Mouse (Mus musculus) macrophage (primary cell): ENCODE data around the gene Gnb1l. TPM values are rescaled to one million over a fixed set of nuclear protein-coding genes. Genes with fewer than 3 reads are reported as not detected.

Experiments
- H3K27ac ChIP-seq: fragments of 350-480 bp; formaldehyde crosslinking; 2 replicates; pipeline ENCODE4 v1.9.0; 2021
- H3K36me3 ChIP-seq: fragments of 350-480 bp; formaldehyde crosslinking; 2 replicates; pipeline ENCODE4 v1.9.0; 2021; ENCODE audit errors: inconsistent target
- H3K4me3 ChIP-seq: fragments of 350-480 bp; formaldehyde crosslinking; 2 replicates; pipeline ENCODE4 v1.9.0; 2021; ENCODE audit errors: inconsistent target
- H3K79me2 ChIP-seq: fragments of 350-480 bp; formaldehyde crosslinking; 2 replicates; pipeline ENCODE4 v1.9.0; 2021; ENCODE audit errors: inconsistent target
- WGBS: methylation state at CpG from one replicate; pipeline ENCODE4 v1.1.7; 2026; ENCODE audit warnings: inconsistent platforms; ENCODE audit not compliant: missing documents; 5-methylcytosine and 5-hydroxymethylcytosine counted together
- polyA plus RNA-seq: library from polyadenylated mRNA; stranded (reverse); fragments of 250-400 nt; gene quantifications from 3 replicates; pipeline ENCODE4 v1.2.4, GENCODE M21; 2018; ENCODE audit warnings: inconsistent platforms

Gene Gnb1l
- polyA plus RNA-seq, 1 experiment from 2014 or later: 0.89 TPM

GRCm38 (mm10) chr16:18471381-18471955 lies 27.0 kb upstream of the Gnb1l start:
- 97% methylated on average over 11 of the region's 11 CpGs for WGBS
- peaks cover 36% of the 10 kb centered on the region; the same call in 1 of the 2 replicates for H3K36me3 ChIP-seq
- no peak overlapping the region for H3K4me3 ChIP-seq
- no peak overlapping the region for H3K27ac ChIP-seq
- H3K79me2 ChIP-seq: no peaks in the 10 kb centered on the region

- Histone ChIP-seq H3K27ac (no peak overlapping the region), H3K4me3 (no peak overlapping the region), H3K79me2 (no peaks in the 10 kb centered on the region), H3K36me3 (peaks cover 36% of the 10 kb centered on the region; the same call in 1 of the 2 replicates)
- WGBS: 92% methylated on average over 6 of the region's 6 CpGs
Observed at GRCm38 (mm10) chr16:18471976-18472375, 26.5 kb upstream of the Gnb1l start.

- Histone ChIP-seq H3K27ac (no peak overlapping the region), H3K36me3 (peaks cover 36% of the 10 kb centered on the region; the same call in 1 of the 2 replicates), H3K4me3 (no peak overlapping the region), H3K79me2 (no peaks in the 10 kb centered on the region)
- 95% methylated on average over 4 of the region's 4 CpGs for WGBS
Observed at GRCm38 (mm10) chr16:18472416-18472815, 26.1 kb upstream of the Gnb1l start.

GRCm38 (mm10) chr16:18472976-18473375 lies 25.5 kb upstream of the Gnb1l start:
- Histone ChIP-seq H3K4me3 (no peak overlapping the region), H3K36me3 (peaks cover 41% of the 10 kb centered on the region; the same call in 1 of the 2 replicates), H3K79me2 (no peaks in the 10 kb centered on the region), H3K27ac (no peak overlapping the region)
- WGBS: 94% methylated on average over 8 of the region's 8 CpGs

- 88% methylated on average over 2 of the region's 2 CpGs for WGBS
- H3K36me3 ChIP-seq: peaks cover 38% of the 10 kb centered on the region; the same call in 1 of the 2 replicates
- H3K4me3 ChIP-seq: no peak overlapping the region
Observed at GRCm38 (mm10) chr16:18474021-18474420, 24.5 kb upstream of the Gnb1l start.

GRCm38 (mm10) chr16:18477996-18478395 lies 20.5 kb upstream of the Gnb1l start:
- Histone ChIP-seq H3K79me2 (no peaks in the 10 kb centered on the region), H3K4me3 (no peak overlapping the region), H3K27ac (no peak overlapping the region), H3K36me3 (peaks cover 9% of the 10 kb centered on the region; the same call in 1 of the 2 replicates)
- 94% methylated on average over 6 of the region's 6 CpGs for WGBS

More at GRCm38 (mm10) chr16:18474021-18474420, 24.5 kb upstream of the Gnb1l start:
- no peak overlapping the region for H3K27ac ChIP-seq
- no peaks in the 10 kb centered on the region for H3K79me2 ChIP-seq

GRCm38 (mm10) chr16:18479667-18480066 lies 18.8 kb upstream of the Gnb1l start:
- 94% methylated on average over 6 of the region's 7 CpGs for WGBS
- Histone ChIP-seq H3K36me3 (peaks cover 9% of the 10 kb centered on the region; the same call in 1 of the 2 replicates), H3K79me2 (no peaks in the 10 kb centered on the region), H3K4me3 (no peak overlapping the region), H3K27ac (no peak overlapping the region)

- Histone ChIP-seq H3K79me2 (no peaks in the 10 kb centered on the region), H3K4me3 (no peak overlapping the region), H3K36me3 (peaks cover 9% of the 10 kb centered on the region; the same call in 1 of the 2 replicates), H3K27ac (no peak overlapping the region)
- WGBS: 76% methylated on average over 4 of the region's 4 CpGs
Observed at GRCm38 (mm10) chr16:18480933-18481485, 17.5 kb upstream of the Gnb1l start.

GRCm38 (mm10) chr16:18482431-18482830 lies 16.1 kb upstream of the Gnb1l start:
- H3K79me2 ChIP-seq: no peaks in the 10 kb centered on the region
- H3K27ac ChIP-seq: no peak overlapping the region
- no peak overlapping the region for H3K4me3 ChIP-seq
- WGBS: 93% methylated on average over 3 of the region's 3 CpGs
- peaks cover 9% of the 10 kb centered on the region; the same call in 1 of the 2 replicates for H3K36me3 ChIP-seq

GRCm38 (mm10) chr16:18483839-18484238 lies 14.7 kb upstream of the Gnb1l start:
- no peaks in the 10 kb centered on the region for H3K36me3 ChIP-seq
- whole genome bisulfite sequencing: 89% methylated on average over 4 of the region's 5 CpGs
- H3K4me3 ChIP-seq: no peak overlapping the region
- H3K79me2 ChIP-seq: no peaks in the 10 kb centered on the region
- no peak overlapping the region for H3K27ac ChIP-seq

GRCm38 (mm10) chr16:18484386-18484785 lies 14.1 kb upstream of the Gnb1l start:
- WGBS: 85% methylated on average over 4 of the region's 4 CpGs
- Histone ChIP-seq H3K27ac (no peak overlapping the region), H3K4me3 (no peak overlapping the region), H3K36me3 (no peaks in the 10 kb centered on the region), H3K79me2 (no peaks in the 10 kb centered on the region)

- WGBS: 89% methylated on average over 5 of the region's 5 CpGs
Observed at GRCm38 (mm10) chr16:18484794-18485435, 13.6 kb upstream of the Gnb1l start.

GRCm38 (mm10) chr16:18486126-18486525 lies 12.4 kb upstream of the Gnb1l start:
- no peak overlapping the region for H3K27ac ChIP-seq
- WGBS: 95% methylated on average over 2 of the region's 2 CpGs

More at GRCm38 (mm10) chr16:18484794-18485435, 13.6 kb upstream of the Gnb1l start:
- Histone ChIP-seq H3K36me3 (no peaks in the 10 kb centered on the region), H3K27ac (no peak overlapping the region), H3K4me3 (no peak overlapping the region), H3K79me2 (no peaks in the 10 kb centered on the region)

GRCm38 (mm10) chr16:18490281-18490680 lies 8.2 kb upstream of the Gnb1l start:
- Histone ChIP-seq H3K36me3 (no peaks in the 10 kb centered on the region), H3K4me3 (no peak overlapping the region), H3K79me2 (no peaks in the 10 kb centered on the region), H3K27ac (no peak overlapping the region)
- 90% methylated on average over 3 of the region's 3 CpGs for WGBS

More at GRCm38 (mm10) chr16:18486126-18486525, 12.4 kb upstream of the Gnb1l start:
- H3K4me3 ChIP-seq: no peak overlapping the region
- no peaks in the 10 kb centered on the region for H3K79me2 ChIP-seq
- H3K36me3 ChIP-seq: no peaks in the 10 kb centered on the region

- 85% methylated on average over 1 of the region's 1 CpGs for WGBS
- H3K27ac ChIP-seq: no peak overlapping the region
- H3K36me3 ChIP-seq: no peaks in the 10 kb centered on the region
- no peaks in the 10 kb centered on the region for H3K79me2 ChIP-seq
- no peak overlapping the region for H3K4me3 ChIP-seq
Observed at GRCm38 (mm10) chr16:18490894-18491293, 7.6 kb upstream of the Gnb1l start.
